Mouse (Mus musculus): Measurements from ENCODE around the gene Slc52a3.

Slc52a3 gene

DNA sequence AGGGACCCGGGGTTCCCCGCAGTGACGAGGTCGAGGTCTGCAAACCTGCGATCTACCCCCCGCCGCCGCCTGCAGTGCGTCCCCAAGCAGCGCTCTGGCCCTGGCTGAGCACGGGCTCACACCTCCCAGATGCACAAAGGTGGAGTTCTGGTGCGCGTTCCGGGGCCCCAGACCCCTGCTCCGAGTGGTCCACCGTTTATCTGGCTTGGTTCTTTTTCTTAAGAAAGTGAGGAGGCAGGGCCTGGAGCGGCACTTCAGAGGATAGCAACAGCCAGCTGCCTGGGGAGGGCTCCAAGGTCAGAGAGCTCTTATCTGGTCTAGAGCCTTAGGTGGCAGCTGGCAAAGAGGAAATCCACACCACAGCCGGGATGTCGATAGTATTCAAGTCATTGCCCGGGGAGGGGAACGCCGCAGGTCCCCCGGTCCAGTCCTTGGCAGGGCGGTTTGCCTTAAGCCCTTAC, 52.7 kb downstream of the Slc52a3 start:
- DNase-seq, result no peak

DNA sequence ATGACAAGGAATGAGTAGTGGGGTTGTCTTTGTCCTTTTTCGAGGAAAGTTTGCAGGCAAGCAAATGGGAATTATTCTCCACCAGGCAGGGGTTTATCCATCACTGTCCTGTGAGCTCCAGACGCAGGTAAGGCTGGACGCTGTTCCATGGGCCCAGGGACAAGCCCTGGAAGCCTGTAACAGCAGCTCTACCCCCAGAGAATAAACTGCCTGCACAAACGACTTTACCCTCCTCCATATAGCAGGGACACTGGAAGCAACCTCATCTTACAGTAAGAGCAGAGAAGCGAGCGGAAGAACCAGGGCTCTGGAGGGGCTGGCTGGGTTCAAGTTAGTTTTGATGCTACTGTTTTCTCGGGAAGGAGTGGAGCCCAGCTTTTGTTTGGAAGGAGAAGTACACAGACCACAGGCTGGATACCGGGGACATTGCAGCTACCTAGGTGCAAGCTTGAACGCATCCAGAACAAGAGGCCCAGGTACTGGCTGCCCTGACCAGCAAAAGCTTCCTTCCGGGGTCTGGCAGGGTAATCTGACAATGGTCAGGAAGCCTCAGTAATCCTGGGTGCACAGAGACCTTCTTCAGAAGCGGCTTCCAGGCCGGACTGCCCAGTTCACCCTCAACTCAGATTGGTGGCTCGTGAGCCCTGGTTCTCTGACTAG, 53.4 kb downstream of the Slc52a3 start:
- DNase-seq, result no peak

DNA sequence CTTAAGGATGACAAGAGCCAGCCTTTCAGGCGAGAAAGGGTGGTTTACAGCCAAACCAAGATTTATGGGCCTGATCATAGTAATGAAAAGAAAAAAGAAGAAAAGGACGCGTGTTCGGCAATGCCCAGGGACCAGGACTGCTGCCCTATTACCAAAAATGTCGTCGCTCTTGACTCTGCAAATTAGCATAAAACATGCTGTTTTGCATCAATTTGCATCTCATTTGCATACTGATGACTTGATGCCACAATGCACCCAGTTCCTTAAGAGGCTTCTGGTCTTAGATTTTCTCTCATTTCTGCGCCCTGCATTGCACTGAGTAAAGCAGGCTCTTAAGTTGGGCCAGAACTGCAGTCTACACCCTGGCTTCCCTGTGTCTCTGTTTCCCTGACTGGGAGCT, 54.0 kb downstream of the Slc52a3 start:
- no peak for DNase-seq

DNA sequence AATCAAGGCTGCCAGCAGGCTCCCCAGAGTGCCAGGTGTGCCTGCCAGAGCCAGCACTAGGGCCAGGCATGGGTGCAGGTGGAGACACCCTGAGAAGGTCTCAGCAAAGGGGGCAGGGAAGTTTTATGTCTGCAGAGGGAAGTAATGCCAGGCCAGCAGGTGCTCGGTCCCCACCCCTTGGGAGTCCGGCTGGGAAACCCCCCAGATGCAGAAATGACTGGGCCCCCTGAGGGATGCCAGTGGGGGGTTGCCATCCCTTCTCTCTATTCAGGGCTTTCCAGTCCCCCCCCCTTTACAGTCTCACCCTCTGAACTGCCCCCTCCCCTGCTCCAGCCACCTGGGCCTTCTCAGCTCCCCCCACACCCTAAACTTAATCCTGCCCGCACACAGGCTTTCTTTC, 55.7 kb downstream of the Slc52a3 start:
- DNase-seq, result no peak

DNA sequence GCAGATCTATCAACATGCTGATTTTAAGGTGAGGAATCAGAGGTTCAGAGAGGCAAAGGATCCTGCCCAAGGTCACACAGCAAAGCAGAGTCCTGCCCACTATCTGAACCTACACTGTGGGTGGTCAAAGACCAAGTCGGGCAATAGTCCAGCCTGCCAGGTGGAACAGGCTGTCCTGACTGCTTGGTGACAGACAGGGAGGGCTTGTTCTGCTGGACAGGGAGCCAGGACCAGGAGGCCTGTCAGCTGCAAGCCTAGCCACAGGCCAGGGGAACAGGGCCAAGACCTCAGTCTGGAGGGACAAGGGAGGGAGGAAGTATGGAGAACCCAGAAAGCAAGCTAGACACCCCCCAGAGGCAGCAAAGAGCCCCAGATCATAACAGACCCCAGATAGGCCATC, 59.1 kb downstream of the Slc52a3 start:
- no peak for DNase-seq

DNA sequence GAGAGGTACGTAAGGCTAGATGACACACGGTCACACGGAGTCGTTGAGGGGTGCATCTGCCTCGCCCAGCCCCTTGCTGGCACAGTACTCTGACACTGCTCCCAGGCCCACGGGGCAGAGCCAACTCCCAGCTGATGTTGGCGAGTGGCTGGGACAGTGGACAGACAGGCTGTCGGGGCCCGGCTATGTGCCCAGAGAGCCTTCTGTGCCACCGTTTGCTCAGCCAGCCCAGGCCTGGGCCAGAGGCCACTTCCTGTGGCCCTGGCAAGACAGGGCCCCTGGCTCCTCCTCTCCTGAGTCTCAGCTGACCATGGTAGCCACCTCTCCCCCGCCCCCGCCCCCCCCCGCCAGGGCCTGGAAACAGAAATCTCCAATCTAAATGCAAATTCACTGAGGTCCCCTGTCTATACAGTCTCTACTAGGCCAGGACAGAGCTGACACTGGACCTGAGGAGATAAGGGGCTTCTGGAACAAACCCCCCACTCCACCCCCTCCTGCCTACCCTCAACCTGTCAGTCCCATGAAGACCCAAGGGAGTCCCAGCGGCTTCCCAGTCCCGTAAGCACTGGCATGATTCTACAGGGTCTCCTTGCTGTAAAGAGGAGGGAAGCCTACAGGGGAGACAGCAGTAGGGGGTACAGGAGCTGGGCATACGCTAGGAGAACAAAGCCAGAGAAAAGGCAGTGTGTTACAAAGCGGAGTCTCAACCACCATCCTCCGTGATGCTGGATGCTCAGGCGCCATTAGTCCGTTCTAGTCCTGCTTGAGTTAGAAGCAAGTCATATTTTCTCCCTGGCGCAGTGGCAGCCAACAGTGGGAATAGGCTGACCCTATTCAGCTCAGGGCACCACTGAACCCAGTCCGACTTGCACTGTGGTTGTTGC, 60.3 kb downstream of the Slc52a3 start:
- DNase-seq, result no peak

DNA sequence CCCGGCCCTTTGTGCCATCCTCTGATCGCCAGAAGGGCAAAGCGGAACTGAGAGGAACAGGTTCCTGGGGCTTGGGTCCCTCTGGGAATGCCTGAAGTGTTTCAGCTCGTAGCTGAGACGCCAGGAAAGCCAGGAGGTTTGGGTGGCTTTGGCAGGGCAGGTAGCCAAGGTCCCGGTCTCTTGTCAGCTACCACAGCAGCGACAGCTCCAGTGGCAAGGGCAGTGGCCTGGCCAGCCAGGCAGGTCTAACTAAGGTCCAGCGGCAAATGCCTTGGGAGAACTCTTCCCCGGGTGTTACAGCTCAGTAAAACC, 60.9 kb downstream of the Slc52a3 start:
- DNase-seq, result no peak

Measured in layer of hippocampus, adult 9-11 months (tissue).